Mouse (Mus musculus) MEL (cell line): Measurements from ENCODE around the gene Tmem88. TPM values are rescaled to one million over a fixed set of nuclear protein-coding genes. Genes with fewer than 3 reads are reported as not detected.

Source experiments
- DNase-seq: peaks from one replicate; pipeline ENCODE4 v3.0.0; 2011; ENCODE audit warnings: low read depth, low spot score
- H3K27ac ChIP-seq: 2 replicates; pipeline ENCODE4 v1.5.1; 2012; ENCODE audit warnings: low read depth, mild to moderate bottlenecking, control low read depth, low read length, moderate library complexity; ENCODE audit not compliant: control insufficient read depth
- H3K27me3 ChIP-seq, 2 experiments: fragments of 150-350 bp in 1 of 2; sonication (generic) in 1 of 2; 2 replicates each; pipeline ENCODE4 v1.6.1; 2012; ENCODE audit warnings: low read length in 2 of 2, mild to moderate bottlenecking in 2 of 2, improper control_type of control experiment in 1 of 2, moderate library complexity in 1 of 2; ENCODE audit not compliant: insufficient read depth in 2 of 2, control insufficient read depth in 1 of 2
- H3K36me3 ChIP-seq, 2 experiments: 2 replicates each; pipeline ENCODE4 v1.6.1; 2012 to 2014; ENCODE audit warnings: low read length in 2 of 2, improper control_type of control experiment in 1 of 2, inconsistent platforms in 1 of 2, mild to moderate bottlenecking in 1 of 2; ENCODE audit not compliant: insufficient read depth in 2 of 2, control insufficient read depth in 1 of 2
- H3K4me1 ChIP-seq, 2 experiments: fragments of 150-350 bp in 1 of 2; sonication (generic) in 1 of 2; 2 replicates each; pipeline ENCODE4 v1.6.1; 2012; ENCODE audit warnings: low read length in 2 of 2, improper control_type of control experiment in 1 of 2, mild to moderate bottlenecking in 1 of 2; ENCODE audit not compliant: insufficient read depth in 2 of 2, control insufficient read depth in 1 of 2
- H3K4me3 ChIP-seq, 2 experiments: fragments of 150-350 bp in 1 of 2; sonication (generic) in 1 of 2; 2 replicates each; pipeline ENCODE4 v1.5.1; 2012; ENCODE audit warnings: low read depth in 2 of 2, low read length in 2 of 2, mild to moderate bottlenecking in 2 of 2, moderate library complexity in 2 of 2, control low read depth in 1 of 2, improper control_type of control experiment in 1 of 2; ENCODE audit not compliant: control insufficient read depth in 1 of 2, insufficient read depth in 1 of 2
- H3K79me2 ChIP-seq: 2 replicates; pipeline ENCODE4 v1.6.1; 2012; ENCODE audit warnings: mild to moderate bottlenecking, low read length, moderate library complexity; ENCODE audit not compliant: control insufficient read depth, poor library complexity, insufficient read depth
- H3K9ac ChIP-seq: 2 replicates; pipeline ENCODE4 v1.6.1; 2012; ENCODE audit warnings: low read depth, mild to moderate bottlenecking, control low read depth, low read length, moderate library complexity; ENCODE audit not compliant: control insufficient read depth, poor library complexity, severe bottlenecking
- H3K9me3 ChIP-seq: fragments of 150-350 bp; sonication (generic); replicated peaks from 2 replicates; pipeline ENCODE4 v1.6.1; 2012; ENCODE audit warnings: mild to moderate bottlenecking, low read length, improper control_type of control experiment, moderate library complexity; ENCODE audit not compliant: insufficient read depth
- BHLHE40 ChIP-seq: IDR thresholded peaks from 2 replicates; pipeline ENCODE4 v1.6.1; 2012; ENCODE audit warnings: low read depth, mild to moderate bottlenecking, inconsistent platforms, low read length, improper control_type of control experiment, borderline replicate concordance
- CHD1 ChIP-seq: IDR thresholded peaks from 2 replicates; pipeline ENCODE4 v1.6.1; 2012; ENCODE audit warnings: low read depth, mild to moderate bottlenecking, inconsistent platforms, low read length, improper control_type of control experiment
- CHD2 ChIP-seq: IDR thresholded peaks from 2 replicates; pipeline ENCODE4 v1.6.1; 2011; ENCODE audit warnings: low read length, improper control_type of control experiment
- CTCF ChIP-seq, 3 experiments: IDR thresholded peaks in 2 of 3; conservative IDR thresholded peaks in 1 of 3; 2 replicates each; pipeline ENCODE4 v1.5.1; 2011 to 2012; ENCODE audit warnings: low read length in 3 of 3, low read depth in 2 of 3, mild to moderate bottlenecking in 2 of 3, improper control_type of control experiment in 1 of 3, inconsistent platforms in 1 of 3, mixed read lengths in 1 of 3, moderate library complexity in 1 of 3; ENCODE audit not compliant: control insufficient read depth in 1 of 3, insufficient read depth in 1 of 3, poor library complexity in 1 of 3, severe bottlenecking in 1 of 3
- E2F4 ChIP-seq: IDR thresholded peaks from 2 replicates; pipeline ENCODE4 v1.6.1; 2011; ENCODE audit warnings: low read depth, low read length, improper control_type of control experiment, borderline replicate concordance
- ELF1 ChIP-seq: IDR thresholded peaks from 2 replicates; pipeline ENCODE4 v1.6.1; 2014; ENCODE audit warnings: low read depth, mild to moderate bottlenecking, inconsistent platforms, low read length, improper control_type of control experiment, moderate library complexity
- EP300 ChIP-seq, 2 experiments: IDR thresholded peaks; 2 replicates each; pipeline ENCODE4 v1.6.1; 2011; ENCODE audit warnings: improper control_type of control experiment in 2 of 2, low read length in 2 of 2, low read depth in 1 of 2, mild to moderate bottlenecking in 1 of 2
- GABPA ChIP-seq: IDR thresholded peaks from 2 replicates; pipeline ENCODE4 v1.6.1; 2012; ENCODE audit warnings: low read depth, mild to moderate bottlenecking, inconsistent platforms, low read length, improper control_type of control experiment, moderate library complexity
- GATA1 ChIP-seq: IDR thresholded peaks from 2 replicates; pipeline ENCODE4 v1.6.1; 2011; ENCODE audit warnings: low read depth, low read length, improper control_type of control experiment
- HCFC1 ChIP-seq: IDR thresholded peaks from 2 replicates; pipeline ENCODE4 v1.6.1; 2012; ENCODE audit warnings: low read depth, mild to moderate bottlenecking, inconsistent platforms, low read length, improper control_type of control experiment, moderate library complexity
- JUND ChIP-seq: IDR thresholded peaks from 2 replicates; pipeline ENCODE4 v1.6.1; 2011; ENCODE audit warnings: low read depth, mild to moderate bottlenecking, improper control_type of control experiment, low read length
- MAFK ChIP-seq: IDR thresholded peaks from 2 replicates; pipeline ENCODE4 v1.6.1; 2011; ENCODE audit warnings: low read depth, mild to moderate bottlenecking, low read length, improper control_type of control experiment, borderline replicate concordance
- MAX ChIP-seq: IDR thresholded peaks from 2 replicates; pipeline ENCODE4 v1.6.1; 2011; ENCODE audit warnings: low read length, improper control_type of control experiment
- MAZ ChIP-seq: IDR thresholded peaks from 2 replicates; pipeline ENCODE4 v1.6.1; 2012; ENCODE audit warnings: low read depth, mild to moderate bottlenecking, inconsistent platforms, low read length, improper control_type of control experiment
- MEF2A ChIP-seq: IDR thresholded peaks from 2 replicates; pipeline ENCODE4 v1.6.1; 2014; ENCODE audit warnings: low read depth, mild to moderate bottlenecking, inconsistent platforms, low read length, improper control_type of control experiment; ENCODE audit not compliant: poor library complexity, insufficient replicate concordance, severe bottlenecking; ENCODE audit errors: extremely low read depth
- MYB ChIP-seq: IDR thresholded peaks from 2 replicates; pipeline ENCODE4 v1.6.1; 2011; ENCODE audit warnings: mild to moderate bottlenecking, low read depth, low read length, improper control_type of control experiment
- MYC ChIP-seq: IDR thresholded peaks from 2 replicates; pipeline ENCODE4 v1.6.1; 2011; ENCODE audit warnings: low read depth, mild to moderate bottlenecking, low read length, improper control_type of control experiment, moderate library complexity
- POLR2AphosphoS2 ChIP-seq: IDR thresholded peaks from 2 replicates; pipeline ENCODE4 v1.6.1; 2011; ENCODE audit warnings: low read length, improper control_type of control experiment
- POLR2AphosphoS5 ChIP-seq: IDR thresholded peaks from 2 replicates; pipeline ENCODE4 v1.6.1; 2012; ENCODE audit warnings: low read depth, borderline replicate concordance, mild to moderate bottlenecking, inconsistent platforms, low read length, moderate library complexity, mixed read lengths
- RAD21 ChIP-seq: IDR thresholded peaks from 2 replicates; pipeline ENCODE4 v1.6.1; 2011; ENCODE audit warnings: mild to moderate bottlenecking, low read depth, low read length, improper control_type of control experiment
- RCOR1 ChIP-seq: IDR thresholded peaks from 2 replicates; pipeline ENCODE4 v1.6.1; 2012; ENCODE audit warnings: low read depth, mild to moderate bottlenecking, inconsistent platforms, low read length, improper control_type of control experiment
- SIN3A ChIP-seq: IDR thresholded peaks from 2 replicates; pipeline ENCODE4 v1.6.1; 2012; ENCODE audit warnings: low read length, improper control_type of control experiment, inconsistent platforms
- SMC3 ChIP-seq: IDR thresholded peaks from 2 replicates; pipeline ENCODE4 v1.6.1; 2011; ENCODE audit warnings: low read depth, low read length, improper control_type of control experiment
- TAL1 ChIP-seq: IDR thresholded peaks from 2 replicates; pipeline ENCODE4 v1.6.1; 2012; ENCODE audit warnings: mild to moderate bottlenecking, inconsistent platforms, low read length, moderate library complexity, mixed read lengths
- TBP ChIP-seq: IDR thresholded peaks from 2 replicates; pipeline ENCODE4 v1.8.0; 2011; ENCODE audit warnings: low read depth, low read length, improper control_type of control experiment
- USF1 ChIP-seq: IDR thresholded peaks from 2 replicates; pipeline ENCODE4 v1.6.1; 2014; ENCODE audit warnings: low read depth, mild to moderate bottlenecking, inconsistent platforms, low read length, improper control_type of control experiment, moderate library complexity
- USF2 ChIP-seq, 2 experiments: IDR thresholded peaks; 2 replicates each; pipeline ENCODE4 v1.6.1; 2011 to 2012; ENCODE audit warnings: improper control_type of control experiment in 2 of 2, low read length in 2 of 2, borderline replicate concordance in 1 of 2, inconsistent platforms in 1 of 2, low read depth in 1 of 2, mild to moderate bottlenecking in 1 of 2; ENCODE audit not compliant: insufficient read depth in 1 of 2
- ZC3H11A ChIP-seq: IDR thresholded peaks from 2 replicates; pipeline ENCODE4 v1.6.1; 2012; ENCODE audit warnings: low read depth, mild to moderate bottlenecking, inconsistent platforms, low read length, improper control_type of control experiment
- ZKSCAN1 ChIP-seq: IDR thresholded peaks from 2 replicates; pipeline ENCODE4 v1.6.1; 2012; ENCODE audit warnings: low read depth, mild to moderate bottlenecking, inconsistent platforms, low read length, improper control_type of control experiment, moderate library complexity
- ZMIZ1 ChIP-seq: IDR thresholded peaks from 2 replicates; pipeline ENCODE4 v1.6.1; 2012; ENCODE audit warnings: low read depth, mild to moderate bottlenecking, inconsistent platforms, low read length, improper control_type of control experiment, moderate library complexity
- ZNF384 ChIP-seq: IDR thresholded peaks from 2 replicates; pipeline ENCODE4 v1.6.1; 2012; ENCODE audit warnings: low read depth, mild to moderate bottlenecking, inconsistent platforms, low read length, improper control_type of control experiment
- polyA plus RNA-seq, 2 experiments: library from polyadenylated mRNA; stranded (reverse) in 1 of 2; unstranded in 1 of 2; fragments of >175 nt in 1 of 2; fragments of >200 nt in 1 of 2; gene quantifications; 2 replicates each; pipeline versions ENCODE4 v1.2.1 to v1.2.4; 2012; ENCODE audit warnings: low replicate concordance in 2 of 2, low read depth in 1 of 2; ENCODE audit not compliant: insufficient read length in 2 of 2, insufficient read depth in 1 of 2, missing spikeins in 1 of 2
- total RNA-seq: library from RNA; depleted of rRNA; stranded (reverse); fragments of 300-350 nt; gene quantifications from 2 replicates; pipeline ENCODE4 v1.2.3, GENCODE M21; 2012

The Tmem88 gene
- total and polyA plus RNA-seq, 3 experiments = 0.39 to 0.45 TPM; not detected in 1

DNA sequence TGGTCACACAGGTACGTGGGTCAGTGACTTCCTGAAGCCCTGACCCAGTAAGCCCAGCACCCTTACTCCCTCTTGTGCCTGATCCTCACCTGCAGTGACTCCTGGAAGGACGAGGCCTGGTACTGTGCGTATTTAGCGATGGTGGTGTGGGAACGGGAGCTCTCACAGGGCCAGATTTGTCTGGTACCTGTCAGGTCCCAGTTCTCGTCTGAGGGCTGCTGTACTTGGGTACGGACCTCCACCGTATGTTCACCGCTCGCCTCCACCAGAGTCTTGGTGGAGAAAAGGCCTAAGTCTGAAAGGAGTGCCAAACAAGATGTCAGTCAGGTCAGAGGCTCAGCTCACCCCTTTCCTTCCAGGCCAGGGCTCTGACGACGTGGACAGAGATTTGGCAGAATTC is 4.0 kb upstream of the Tmem88 start:
- no peaks in the 10 kb centered on the region for H3K9me3 ChIP-seq
- no peak for TF ChIP-seq TBP
- TF ChIP-seq SMC3 = no peak
- no peak for TF ChIP-seq RAD21
- TF ChIP-seq ZC3H11A = no peak
- TF ChIP-seq GABPA = no peak
- no peak for TF ChIP-seq MEF2A
- no peak for TF ChIP-seq POLR2AphosphoS2
- TF ChIP-seq MAFK = no peak
- TF ChIP-seq JUND = no peak
- TF ChIP-seq ZKSCAN1 = no peak
- no peak for TF ChIP-seq ZMIZ1
- TF ChIP-seq ELF1 = no peak
- no peak for TF ChIP-seq GATA1
- TF ChIP-seq MAZ = no peak
- TF ChIP-seq MYC = no peak
- no peak for TF ChIP-seq CTCF (IDR thresholded peaks at IDR 0.05 in 2 of 3, conservative IDR thresholded peaks at IDR 0.05 in 1 of 3; ENCODE audit: control insufficient read depth in 1 of 3, insufficient read depth in 1 of 3, low read depth in 2 of 3, low read length in 3 of 3, poor library complexity in 1 of 3, severe bottlenecking in 1 of 3)
- no peak for TF ChIP-seq CHD1
- TF ChIP-seq CHD2 = no peak
- no peak for TF ChIP-seq SIN3A
- no peak overlapping the region for H3K4me3 ChIP-seq
- no peaks in the 10 kb centered on the region; the same call in 1 of the 2 replicates for H3K79me2 ChIP-seq
- peaks cover 2 to 5% of the 10 kb centered on the region in 2 experiments; a peak in 3 of 4 replicates for H3K36me3 ChIP-seq
- H3K27ac ChIP-seq = no peak overlapping the region
- H3K4me1 ChIP-seq = peaks cover 0 to 9% of the 10 kb centered on the region in 2 experiments; a peak in 1 of 4 replicates
- DNase-seq = no peak
- H3K27me3 ChIP-seq = no peaks in the 10 kb centered on the region
- H3K9ac ChIP-seq = no peak overlapping the region

DNA sequence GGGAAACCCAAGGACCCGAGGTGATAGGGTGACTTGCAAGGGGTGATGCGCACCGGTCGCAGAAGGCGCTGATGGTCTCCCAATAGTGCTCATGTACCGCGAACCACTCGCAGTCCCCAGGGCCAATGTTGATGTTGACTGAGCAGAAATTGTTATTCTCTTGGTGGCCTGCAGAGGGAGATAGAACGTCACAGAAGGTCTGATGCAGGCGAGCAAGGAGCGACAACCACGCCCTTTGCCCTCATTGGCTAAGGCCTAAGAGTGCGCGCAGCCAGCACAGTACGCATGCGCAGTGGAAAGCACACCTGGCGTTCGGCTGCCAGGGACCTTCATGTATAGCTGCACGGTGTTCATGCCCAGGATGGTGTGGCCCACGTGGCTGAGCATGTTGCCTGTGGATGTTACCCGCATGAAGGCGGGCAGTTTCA is 3.2 kb upstream of the Tmem88 start:
- Histone ChIP-seq H3K27ac (no peak overlapping the region), H3K9ac (no peak overlapping the region), H3K4me3 (no peak overlapping the region), H3K9me3 (no peaks in the 10 kb centered on the region), H3K4me1 (peaks cover 2 to 9% of the 10 kb centered on the region in 2 experiments; a peak in 3 of 4 replicates), H3K36me3 (peaks cover 2 to 5% of the 10 kb centered on the region in 2 experiments; a peak in 3 of 4 replicates), H3K27me3 (no peaks in the 10 kb centered on the region), H3K79me2 (no peaks in the 10 kb centered on the region; the same call in none of the 2 replicates)
- peak; percentile 85 for DNase-seq
- TF ChIP-seq ZNF384 = no peak
- TF ChIP-seq MAFK = no peak
- TF ChIP-seq EP300 (IDR thresholded peaks at IDR 0.05; ENCODE audit: low read depth in 1 of 2, low read length in 2 of 2) = no peak
- TF ChIP-seq MEF2A = no peak
- no peak for TF ChIP-seq BHLHE40
- no peak for TF ChIP-seq POLR2AphosphoS5
- peak; percentile 87 for TF ChIP-seq RAD21
- no peak for TF ChIP-seq USF1
- no peak for TF ChIP-seq E2F4
- TF ChIP-seq MYB = no peak
- peak; percentile 87 for TF ChIP-seq SMC3
- TF ChIP-seq ZKSCAN1 = no peak
- peak; percentile 34; the same call in 1 of the 2 replicates for TF ChIP-seq HCFC1
- peak; percentile 71 to 86 (median 76) for TF ChIP-seq CTCF (IDR thresholded peaks at IDR 0.05 in 2 of 3, conservative IDR thresholded peaks at IDR 0.05 in 1 of 3; ENCODE audit: control insufficient read depth in 1 of 3, insufficient read depth in 1 of 3, low read depth in 2 of 3, low read length in 3 of 3, poor library complexity in 1 of 3, severe bottlenecking in 1 of 3)
- no peak for TF ChIP-seq MAX
- no peak for TF ChIP-seq TAL1
- no peak for TF ChIP-seq GATA1
- no peak for TF ChIP-seq USF2 (IDR thresholded peaks at IDR 0.05; ENCODE audit: borderline replicate concordance in 1 of 2, insufficient read depth in 1 of 2, low read depth in 1 of 2, low read length in 2 of 2)
- no peak for TF ChIP-seq RCOR1
